Mouse (Mus musculus): ENCODE results near the gene Dnase1l1.

The Dnase1l1 gene

DNA sequence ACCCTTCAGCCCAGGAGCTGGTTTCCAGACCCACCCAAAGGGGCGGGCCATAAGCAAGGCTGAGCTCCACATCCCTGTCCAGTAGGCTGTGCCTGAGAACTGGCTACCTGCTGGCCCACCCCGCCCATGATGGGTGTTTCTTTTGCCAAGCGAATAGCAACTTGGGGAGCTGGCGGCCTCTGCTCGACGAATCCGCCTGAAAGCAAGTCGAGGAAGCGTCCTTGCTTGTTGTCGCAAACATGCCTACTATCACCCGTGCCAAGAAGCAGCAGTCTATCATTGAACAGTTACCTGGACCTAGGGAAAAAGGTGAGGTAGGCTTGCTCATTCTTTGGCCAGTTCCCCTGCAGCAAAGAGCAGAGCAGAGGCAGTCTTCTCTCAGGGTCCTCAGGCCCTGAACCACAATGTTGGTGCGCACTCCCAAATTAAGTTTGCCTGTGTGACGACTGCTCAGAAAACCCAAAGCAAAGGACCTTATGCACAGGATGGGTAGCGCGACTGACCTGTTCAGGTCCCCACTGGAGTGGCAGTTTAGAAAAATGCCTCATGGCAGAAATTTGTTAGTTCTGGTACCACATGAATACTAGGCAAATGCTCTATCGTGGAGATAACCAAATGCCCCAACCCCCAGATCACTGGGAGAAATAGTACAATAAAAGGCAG lies at the start of gene Dnase1l1, which contains the start of gene Taz:
TSS of gene Dnase1l1 (minus strand) at position 606 of the 663 bp plus-strand sequence.
TSS of gene Taz (plus strand) at position 181 of the 663 bp plus-strand sequence.
- peak; percentile 84 for DNase-seq (ENCODE audit: low spot score)

- DNase-seq (ENCODE audit: low spot score): peak; percentile 12
These were observed 48.2 kb upstream of the Dnase1l1 start for GRCm38 (mm10) chrX:74330166-74330930.

DNA sequence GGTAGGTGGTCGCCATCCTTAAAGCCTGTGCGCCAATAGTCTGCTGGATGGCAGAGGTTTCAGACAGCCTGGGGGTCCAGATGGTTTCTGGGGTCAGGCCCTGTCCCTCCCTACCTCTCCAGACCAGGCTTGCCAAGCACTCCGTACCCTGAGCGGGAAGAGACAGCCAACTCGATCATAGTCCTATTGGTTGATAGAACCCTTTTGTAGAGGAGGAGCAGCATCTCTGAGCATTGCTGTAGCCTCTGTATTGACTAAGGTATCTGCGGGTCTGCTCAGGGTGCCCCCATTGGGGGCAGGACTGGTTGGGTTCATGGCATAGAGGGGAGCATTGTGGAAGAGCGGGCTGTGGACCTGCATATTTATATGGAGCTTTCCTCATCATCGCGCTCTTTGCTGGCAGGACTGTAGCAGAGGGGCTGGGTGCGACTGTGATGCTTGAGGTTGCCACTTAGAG lies 47.1 kb upstream of the Dnase1l1 start:
- DNase-seq (ENCODE audit: low spot score): no peak

DNA sequence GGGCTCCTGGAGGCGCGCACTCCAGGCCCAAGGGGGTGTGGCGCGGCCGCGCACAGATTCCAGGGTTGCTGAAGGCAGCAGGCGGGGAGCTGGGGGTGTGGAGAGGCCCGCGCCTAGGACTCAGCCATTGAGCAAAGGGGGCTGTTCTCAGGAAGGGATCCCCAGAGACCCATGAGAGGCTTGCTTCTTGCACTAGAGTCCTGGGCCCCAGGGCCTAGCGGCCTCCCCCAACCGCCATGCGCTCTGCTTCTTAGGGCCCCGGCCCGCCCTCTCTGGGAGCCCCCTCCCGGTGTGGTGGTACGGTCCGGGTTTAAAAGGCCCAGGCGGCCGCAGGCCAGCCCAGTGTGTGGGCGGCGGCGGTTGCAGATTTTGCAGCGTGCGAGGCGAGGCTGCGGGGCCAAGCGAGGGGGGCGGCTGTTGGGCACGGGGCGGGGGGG lies 46.6 kb upstream of the Dnase1l1 start, which contains the start of gene Plxna3:
TSS of gene Plxna3 (plus strand) at position 342 of the 437 bp plus-strand sequence.
- DNase-seq (ENCODE audit: low spot score): peak; percentile 84

DNA sequence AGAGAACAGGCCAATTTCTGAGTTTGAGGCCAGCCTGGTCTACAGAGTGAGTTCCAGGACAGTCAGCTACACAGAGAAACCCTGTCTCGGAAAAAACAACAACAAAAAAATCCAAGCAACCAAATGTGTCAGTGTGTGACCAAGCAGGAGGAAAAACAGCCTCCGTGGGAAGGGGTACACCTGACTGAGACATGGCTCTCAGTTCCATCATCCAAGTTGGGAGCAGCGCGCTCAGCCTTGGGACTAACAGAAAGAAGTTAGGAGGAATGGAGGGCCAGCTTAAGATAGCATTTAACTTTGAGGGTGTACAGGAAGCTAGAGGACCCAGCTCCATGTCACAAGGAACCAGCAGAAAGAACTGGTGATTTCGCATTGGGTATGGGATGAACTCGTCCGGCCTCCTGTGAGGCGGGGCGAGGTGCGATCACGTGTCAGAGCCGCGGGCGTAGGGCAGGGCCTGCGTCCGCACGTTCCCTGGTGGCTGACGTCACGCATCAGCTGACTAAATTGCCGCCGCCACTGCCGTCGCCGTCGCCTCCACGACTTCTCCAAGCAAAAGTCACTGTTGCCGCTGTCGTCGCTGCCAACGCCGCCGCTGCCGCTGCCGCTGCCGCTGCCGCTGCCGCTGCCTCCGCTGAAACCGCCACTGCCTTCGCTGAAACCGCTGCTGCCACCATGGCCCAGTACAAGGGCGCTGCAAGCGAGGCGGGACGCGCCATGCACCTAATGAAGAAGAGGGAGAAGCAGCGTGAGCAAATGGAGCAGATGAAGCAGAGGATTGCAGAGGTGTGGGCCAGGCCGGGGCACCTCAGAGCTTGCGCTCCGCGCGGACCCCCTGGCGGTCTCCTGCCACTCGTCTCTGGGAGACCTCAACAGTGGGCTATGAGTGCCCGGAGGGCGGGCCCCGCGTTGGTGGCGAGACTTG lies 30.7 kb upstream of the Dnase1l1 start, which contains the start of gene Fam50a:
TSS of gene Fam50a (plus strand) at position 494 of the 925 bp plus-strand sequence.
- peak; percentile 89 for DNase-seq (ENCODE audit: low spot score)

- peak; percentile 83 for DNase-seq (ENCODE audit: low spot score)
These were observed 22.9 kb upstream of the Dnase1l1 start, which contains the start of gene Gdi1 for GRCm38 (mm10) chrX:74304867-74305700. TSS of gene Gdi1 (plus strand) at chrX:74304998.

- DNase-seq (ENCODE audit: low spot score): no peak
These were observed 17.6 kb upstream of the Dnase1l1 start for GRCm38 (mm10) chrX:74299721-74300120.

GRCm38 (mm10) chrX:74298348-74298747 lies 16.2 kb upstream of the Dnase1l1 start:
- DNase-seq (ENCODE audit: low spot score): no peak

GRCm38 (mm10) chrX:74296538-74297448 lies 14.7 kb upstream of the Dnase1l1 start, which contains the start of gene Atp6ap1:
TSS of gene Atp6ap1 (plus strand) at chrX:74297097.
- DNase-seq (ENCODE audit: low spot score): peak; percentile 96

- DNase-seq (ENCODE audit: low spot score): no peak
These were observed 11.3 kb upstream of the Dnase1l1 start for GRCm38 (mm10) chrX:74293431-74293830.

DNA sequence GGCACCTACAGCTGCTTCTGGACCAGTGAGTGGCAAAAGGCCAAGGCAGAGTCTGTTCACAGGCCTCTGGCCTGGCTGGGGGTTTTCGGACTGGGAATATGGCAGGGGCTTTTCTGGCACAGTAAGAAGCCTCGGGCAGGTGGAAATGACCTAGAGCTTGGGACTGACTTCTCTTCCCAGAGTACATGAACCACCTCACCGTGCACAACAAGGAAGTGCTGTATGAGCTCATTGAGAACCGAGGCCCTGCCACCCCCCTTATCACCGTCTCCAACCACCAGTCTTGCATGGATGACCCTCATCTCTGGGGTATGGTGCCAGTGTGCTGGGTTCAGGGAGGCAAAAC lies 928 bp upstream of the Dnase1l1 start:
- DNase-seq (ENCODE audit: low spot score): no peak

- peak; percentile 92 for DNase-seq (ENCODE audit: low spot score)
These were observed 406 bp upstream of the Dnase1l1 start for GRCm38 (mm10) chrX:74282395-74283091.

DNA sequence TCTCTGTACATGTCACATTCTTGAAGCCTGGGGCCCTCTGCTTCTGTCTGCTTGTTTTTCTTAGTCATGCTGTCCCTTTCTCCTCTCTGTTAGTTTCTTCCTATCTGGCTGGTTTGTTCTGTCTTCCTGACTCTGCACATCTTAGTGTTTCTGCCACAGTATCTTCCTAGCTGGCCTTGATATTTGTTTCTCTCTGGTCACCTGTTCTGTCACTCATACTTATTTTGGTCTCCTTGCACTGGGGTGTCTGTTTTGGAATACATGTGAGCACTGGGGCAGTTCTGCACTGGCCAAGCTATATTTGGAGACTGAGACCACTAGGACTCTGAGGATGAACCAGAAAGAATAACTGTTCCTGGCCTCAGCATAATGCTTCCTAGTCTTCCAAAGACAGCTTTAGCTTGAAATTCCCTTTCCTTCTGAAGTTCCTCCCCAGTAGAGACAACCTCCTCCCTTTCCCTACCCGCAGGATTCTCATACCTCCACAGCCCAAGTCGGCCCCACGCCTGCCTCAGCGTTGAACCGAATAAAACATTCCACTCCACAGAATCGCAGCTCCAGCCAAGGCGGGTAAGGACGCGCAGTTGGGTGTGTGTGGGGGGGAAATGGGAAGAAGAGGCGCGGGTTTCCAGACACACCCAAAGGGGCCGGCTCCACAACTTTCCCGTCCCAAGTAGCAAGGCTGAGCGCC lies 951 bp downstream of the Dnase1l1 start:
- DNase-seq (ENCODE audit: low spot score): no peak

- DNase-seq (ENCODE audit: low spot score): peak; percentile 19
These were observed 4.2 kb downstream of the Dnase1l1 start for GRCm38 (mm10) chrX:74277916-74278315.

DNA sequence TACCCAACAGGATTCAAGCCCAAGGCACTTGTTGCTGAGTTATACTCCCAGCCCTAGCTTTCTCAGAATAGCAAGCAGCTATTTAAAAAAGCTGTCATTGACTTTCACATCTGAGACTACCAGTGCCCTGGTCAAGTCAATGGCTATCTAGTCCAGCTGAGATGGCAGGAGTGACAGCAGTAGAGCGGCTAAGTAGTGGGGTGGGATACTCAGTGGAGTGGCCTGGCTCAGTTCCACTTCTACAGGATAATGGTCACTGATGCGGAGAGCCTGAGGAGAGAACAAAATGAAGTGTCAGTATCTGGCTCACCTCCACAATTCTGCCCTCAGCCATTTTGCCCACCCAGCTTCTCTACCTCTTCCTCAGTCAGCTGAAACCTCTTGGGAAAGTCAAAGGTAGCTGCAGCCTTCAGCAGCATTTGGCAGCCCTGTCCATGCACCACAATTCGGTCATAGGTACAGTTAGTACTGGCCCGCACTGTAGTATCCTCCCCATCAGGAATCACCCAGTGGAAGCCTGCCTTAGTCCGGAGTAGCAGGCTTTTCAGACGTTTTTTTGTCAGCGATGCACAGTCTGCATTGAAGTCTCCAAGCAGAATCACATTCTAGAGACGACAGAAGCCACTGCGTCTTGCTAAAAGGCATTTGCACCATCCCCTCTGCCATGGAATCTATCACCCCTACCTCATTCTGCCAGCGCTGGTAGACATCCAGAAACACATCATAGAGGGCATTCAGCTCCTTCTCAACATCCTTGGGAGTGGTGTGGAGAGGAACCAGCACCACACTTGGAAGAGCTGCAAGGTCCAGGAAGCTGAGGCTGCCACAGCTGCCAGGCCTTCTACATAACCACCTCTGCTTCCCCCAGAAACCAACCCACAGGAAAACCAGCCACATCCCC lies 8.5 kb downstream of the Dnase1l1 start:
- peak; percentile 15 for DNase-seq (ENCODE audit: low spot score)

- DNase-seq (ENCODE audit: low spot score): peak; percentile 62
These were observed 11.1 kb downstream of the Dnase1l1 start for GRCm38 (mm10) chrX:74270902-74271551.

All from MN1 (cell line).